Comparison of ENCODE assay signal across 16 mouse cellular contexts in the genomic region with DNA sequence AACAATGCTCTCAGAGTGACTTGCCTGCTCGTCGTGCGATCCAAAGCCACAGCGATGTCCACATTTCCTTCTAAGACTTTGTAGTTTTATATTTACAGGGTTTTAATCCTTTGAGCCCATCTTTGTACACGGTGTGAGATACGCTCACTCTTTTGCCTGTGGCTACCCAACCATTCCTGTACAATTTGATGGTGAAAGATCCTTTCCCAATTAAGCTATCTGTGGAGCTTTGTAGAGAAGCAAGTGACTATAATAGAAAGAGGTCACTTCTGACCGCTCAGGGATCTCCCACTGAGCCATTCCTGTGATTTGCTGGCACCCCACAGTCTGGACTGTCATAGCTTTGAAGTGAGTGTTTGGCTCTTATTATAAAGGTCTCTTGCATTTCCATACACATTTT. TPM values are rescaled to one million over a fixed set of nuclear protein-coding genes. Genes with fewer than 3 reads are reported as not detected.
DNase-seq lines count a peak whose midpoint lies in the region; ATAC-seq lines count a peak whose summit lies in the region.
"Had no signal": no experiment of that assay in that cellular context is flagged by ENCODE, and none has a peak within 500 bp of the region (broad histone marks: within the 10 kb centered on the region; RNA-seq: fewer than 3 reads in every experiment).

No protein-coding gene starts in this region.

- H3K4me2 ChIP-seq in forebrain, embryonic 12.5 days = peak overlapping the region; percentile 19
- H3K4me2 ChIP-seq in forebrain, embryonic 15.5 days (replicated peaks) = no peak overlapping the region
- peak overlapping the region; percentile 29; the same call in 1 of the 2 replicates for H3K4me2 ChIP-seq in kidney, embryonic 16.5 days (replicated peaks; ENCODE audit: low read depth, low read length)
- peak overlapping the region; percentile 7; the same call in 1 of the 2 replicates for H3K4me2 ChIP-seq in hindbrain, embryonic 13.5 days

- no peak overlapping the region for H3K9ac ChIP-seq in forebrain, embryonic 12.5 days
- no peak overlapping the region for H3K9ac ChIP-seq in forebrain, embryonic 15.5 days (replicated peaks)
- H3K9ac ChIP-seq in kidney, embryonic 16.5 days (replicated peaks; ENCODE audit: low read length) = no peak overlapping the region
- no peak overlapping the region for H3K9ac ChIP-seq in hindbrain, embryonic 13.5 days

- H3K4me3 ChIP-seq in forebrain, embryonic 12.5 days (replicated peaks) = no peak overlapping the region
- no peak overlapping the region for H3K4me3 ChIP-seq in forebrain, embryonic 15.5 days
- peak overlapping the region; percentile 10; the same call in 1 of the 2 replicates for H3K4me3 ChIP-seq in kidney, embryonic 16.5 days (ENCODE audit: low read length)
- no peak overlapping the region for H3K4me3 ChIP-seq in hindbrain, embryonic 13.5 days
- H3K4me3 ChIP-seq: myocyte had no signal

- DNase-seq in kidney, postnatal 25 days = no peak
- peak; percentile 81 for DNase-seq in Muller cell, postnatal 12 days (ENCODE audit: inconsistent ontology term)
- DNase-seq in left cerebral cortex, adult 9 months (ENCODE audit: low spot score in 2 of 2) = no peak
- DNase-seq in thymus, adult 18-20 months = no peak
- DNase-seq: adrenal gland, postnatal 14 days; B cell, adult 2 months; cerebellum, adult 11-12 months; gastrocnemius, postnatal 14 days; kidney, adult 11 months; lung, adult 2 months; right cerebral cortex, adult 18-20 months had no signal

- no peaks in the 10 kb centered on the region for H3K9me3 ChIP-seq in forebrain, embryonic 12.5 days
- H3K9me3 ChIP-seq in forebrain, embryonic 15.5 days = no peaks in the 10 kb centered on the region
- H3K9me3 ChIP-seq in kidney, embryonic 16.5 days (ENCODE audit: low read length) = no peaks in the 10 kb centered on the region
- no peaks in the 10 kb centered on the region for H3K9me3 ChIP-seq in hindbrain, embryonic 13.5 days

- no peak for ATAC-seq in forebrain, embryonic 12.5 days (ENCODE audit: low FRiP score)
- ATAC-seq in forebrain, embryonic 15.5 days (replicated peaks) = no peak
- no peak for ATAC-seq in kidney, embryonic 16.5 days (ENCODE audit: low FRiP score, low TSS enrichment)
- ATAC-seq in hindbrain, embryonic 13.5 days (ENCODE audit: low FRiP score) = no peak

- WGBS in forebrain, embryonic 12.5 days = 6% methylated on average over 7 of the region's 7 CpGs
- 10% methylated on average over 7 of the region's 7 CpGs for WGBS in forebrain, embryonic 15.5 days
- 23% methylated on average over 7 of the region's 7 CpGs for WGBS in kidney, embryonic 16.5 days
- WGBS in hindbrain, embryonic 13.5 days = 8% methylated on average over 7 of the region's 7 CpGs

- no peaks in the 10 kb centered on the region for H3K36me3 ChIP-seq in forebrain, embryonic 12.5 days (replicated peaks)
- H3K36me3 ChIP-seq in forebrain, embryonic 15.5 days = no peaks in the 10 kb centered on the region
- H3K36me3 ChIP-seq in kidney, embryonic 16.5 days (ENCODE audit: insufficient read depth, low read length) = no peaks in the 10 kb centered on the region
- no peaks in the 10 kb centered on the region for H3K36me3 ChIP-seq in hindbrain, embryonic 13.5 days

- H3K27ac ChIP-seq in forebrain, embryonic 12.5 days = no peak overlapping the region
- no peak overlapping the region for H3K27ac ChIP-seq in forebrain, embryonic 15.5 days (replicated peaks)
- no peak overlapping the region for H3K27ac ChIP-seq in kidney, embryonic 16.5 days (ENCODE audit: low read length)
- no peak overlapping the region for H3K27ac ChIP-seq in hindbrain, embryonic 13.5 days

- peaks cover 22% of the 10 kb centered on the region for H3K27me3 ChIP-seq in forebrain, embryonic 12.5 days
- peaks cover 7% of the 10 kb centered on the region; the same call in 1 of the 2 replicates for H3K27me3 ChIP-seq in forebrain, embryonic 15.5 days
- peaks cover 23% of the 10 kb centered on the region for H3K27me3 ChIP-seq in kidney, embryonic 16.5 days (ENCODE audit: insufficient read depth, low read length)
- peaks cover 29% of the 10 kb centered on the region for H3K27me3 ChIP-seq in hindbrain, embryonic 13.5 days

- H3K4me1 ChIP-seq in forebrain, embryonic 12.5 days = peaks cover 5% of the 10 kb centered on the region; the same call in 1 of the 2 replicates
- peaks cover 3% of the 10 kb centered on the region for H3K4me1 ChIP-seq in forebrain, embryonic 15.5 days
- H3K4me1 ChIP-seq in kidney, embryonic 16.5 days (ENCODE audit: insufficient read depth, low read length) = no peaks in the 10 kb centered on the region
- H3K4me1 ChIP-seq in hindbrain, embryonic 13.5 days (replicated peaks) = peaks cover 4% of the 10 kb centered on the region; the same call in 1 of the 2 replicates

RNA-seq across cellular contexts. Expression of a gene that starts 48.0 kb away (rescaled TPM):
- 185 and 192 TPM in 2 replicates for polyA plus RNA-seq in forebrain, embryonic 12.5 days (2016; fragmentation: Nextera tagmentation; extraction: Ambion mirVana)
- 157 and 158 TPM in 2 replicates for polyA plus RNA-seq in forebrain, embryonic 15.5 days (2015; fragmentation: Nextera tagmentation; extraction: Ambion mirVana)
- polyA plus RNA-seq in kidney, embryonic 16.5 days (2015; fragmentation: Nextera tagmentation; extraction: Ambion mirVana) = 274 and 277 TPM in 2 replicates
- 162 TPM in 2 replicates for polyA plus RNA-seq in hindbrain, embryonic 13.5 days (2015; fragmentation: Nextera tagmentation; extraction: Ambion mirVana)
